Mouse (Mus musculus) heart, postnatal 10 days (tissue): ENCODE results near the gene Cadm1. TPM values are rescaled to one million over a fixed set of nuclear protein-coding genes. Genes with fewer than 3 reads are reported as not detected.

Experiments used
- DNase-seq, 2 experiments: peaks; one replicate each; pipeline ENCODE4 v3.0.0; 2021
- intact Hi-C: fragments of 180-260 bp; cut with DNase I; formaldehyde crosslinking; loops from one replicate; pipeline ENCODE4 v1.15.1; 2025
- total RNA-seq, 2 experiments: library from RNA; stranded (reverse); gene quantifications; 2 replicates each; pipeline ENCODE4 v1.2.3; 2021

Cadm1 gene
- total RNA-seq, 2 experiments from 2014 or later, result 2.7 to 3.3 TPM

DNA sequence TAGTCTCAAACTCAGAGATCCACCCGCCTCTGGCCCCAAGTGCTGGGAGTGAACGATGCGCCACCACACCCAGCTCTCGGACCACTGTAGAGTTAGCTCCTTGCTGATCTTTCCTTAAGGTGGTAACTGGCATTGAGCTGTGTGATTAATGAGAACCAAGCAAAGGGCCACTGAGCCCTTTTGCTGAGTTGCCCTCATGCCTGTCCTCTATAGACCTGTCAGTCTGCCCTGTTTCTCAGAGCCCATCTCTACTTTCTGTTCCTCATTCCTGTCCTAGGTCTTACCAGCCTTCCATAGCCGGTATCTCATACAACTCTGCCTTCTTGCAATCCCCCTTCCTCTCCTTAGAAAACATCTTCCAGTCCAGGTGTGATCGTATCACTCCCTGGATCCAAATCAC, 242.8 kb downstream of the Cadm1 start:
- intact Hi-C loops, result no loop called here

DNA sequence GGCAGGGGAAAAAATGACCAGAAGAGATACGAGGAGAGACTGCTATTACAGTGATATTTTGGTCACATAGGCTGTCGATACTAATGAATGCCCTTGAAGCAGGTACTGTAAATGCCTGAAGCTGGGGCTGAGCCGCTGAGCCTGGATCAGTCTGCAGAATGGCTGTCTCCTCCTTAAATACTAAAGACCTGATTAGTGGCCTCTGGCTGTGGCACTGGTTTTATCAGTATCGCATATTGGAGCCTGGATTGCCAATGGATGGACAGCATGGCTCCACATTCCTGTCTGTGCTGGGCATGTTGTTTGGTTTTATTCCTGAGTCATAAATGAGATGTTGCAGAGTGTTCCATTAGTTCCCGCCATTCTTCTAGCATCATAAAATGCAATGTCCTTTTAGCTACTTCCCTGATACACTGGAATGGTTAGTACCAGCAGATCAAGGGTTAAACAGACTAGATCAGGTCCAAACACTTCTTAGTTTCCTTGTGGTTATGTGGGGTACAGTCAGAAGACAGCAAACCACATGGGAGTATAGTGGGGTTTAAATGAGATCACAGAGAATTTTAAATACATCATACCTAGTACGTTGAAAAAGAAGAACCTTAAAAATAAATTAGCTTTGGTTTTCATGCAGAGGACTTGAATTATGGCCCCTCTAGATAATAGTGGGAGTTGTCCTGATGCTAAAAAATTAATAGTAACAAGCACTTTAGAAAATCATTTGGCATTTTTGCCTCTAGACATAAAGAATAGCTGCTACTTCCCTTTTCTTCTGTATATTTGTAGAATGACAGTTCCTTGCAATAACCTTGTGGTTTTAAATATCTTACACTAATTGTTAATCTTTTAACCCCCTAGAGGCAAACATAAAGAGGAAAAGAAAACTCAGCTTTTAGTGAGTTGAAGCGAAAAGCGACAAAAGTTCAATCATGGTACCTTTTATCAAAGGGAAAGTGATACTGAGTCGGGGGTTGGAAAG, 247.3 kb downstream of the Cadm1 start:
- no peak for DNase-seq
- intact Hi-C loops, result no loop called here

More for the DNA sequence above, 242.8 kb downstream of the Cadm1 start:
- DNase-seq, result no peak

DNA sequence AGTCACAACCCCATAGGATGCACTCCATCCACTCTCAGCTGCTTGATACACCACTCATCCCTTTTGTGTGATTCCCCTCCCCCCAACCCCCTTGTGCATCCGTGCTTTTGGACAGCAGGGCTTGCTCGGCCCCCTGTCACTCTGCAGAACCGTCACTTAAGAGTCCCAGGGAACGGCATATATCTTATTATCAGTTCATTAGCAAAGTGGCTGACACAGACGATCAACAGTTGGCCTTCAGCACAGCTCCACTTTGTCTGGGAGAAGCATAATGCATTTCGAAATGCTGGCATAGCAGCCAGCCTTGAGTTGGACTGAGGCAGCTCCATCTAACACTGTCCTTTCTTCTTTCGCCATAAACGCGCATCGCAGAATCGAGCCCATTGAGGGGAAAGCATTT, 248.5 kb downstream of the Cadm1 start:
- DNase-seq, result no peak
- intact Hi-C loops, result no loop called here

DNA sequence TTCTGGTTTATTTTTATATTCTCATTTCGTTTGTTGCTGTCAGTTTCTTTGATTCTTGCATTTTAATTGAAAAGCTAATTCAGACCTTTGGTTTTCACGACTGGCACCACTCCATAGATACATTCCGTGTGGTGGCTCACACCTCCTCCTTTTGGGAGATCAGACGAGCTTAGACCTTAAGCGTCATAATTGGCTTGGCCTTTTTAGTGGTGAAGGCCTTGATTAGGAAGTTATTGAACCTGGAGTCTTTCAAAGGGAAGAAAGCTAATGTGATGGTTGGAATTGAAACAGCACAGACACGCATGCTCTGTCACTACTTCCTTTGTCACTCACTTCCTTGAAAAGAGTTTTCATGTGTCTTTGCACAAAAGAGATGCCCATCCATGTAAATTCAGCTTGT, 249.3 kb downstream of the Cadm1 start:
- no peak for DNase-seq
- intact Hi-C loops, result no loop called here

DNA sequence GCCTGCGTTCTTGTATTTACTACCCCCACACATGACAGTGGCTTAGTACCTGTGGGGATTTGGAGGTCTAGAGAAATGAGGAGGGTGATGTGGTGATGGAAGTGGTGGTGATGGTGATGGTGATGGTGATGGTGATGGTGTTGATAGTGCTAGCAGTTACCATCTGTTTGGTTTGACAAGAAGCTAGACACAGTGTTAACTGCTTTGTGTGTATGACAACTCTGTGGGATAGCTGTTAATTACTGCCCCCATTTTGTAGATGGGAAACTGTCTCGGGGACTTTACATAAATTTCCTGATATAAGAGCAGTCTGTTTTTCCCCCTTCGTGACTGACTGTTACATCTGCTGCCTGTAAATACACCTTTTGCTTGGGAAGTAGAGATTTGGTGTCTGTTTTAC, 256.7 kb downstream of the Cadm1 start:
- DNase-seq, result no peak
- intact Hi-C loops, result no loop called here

DNA sequence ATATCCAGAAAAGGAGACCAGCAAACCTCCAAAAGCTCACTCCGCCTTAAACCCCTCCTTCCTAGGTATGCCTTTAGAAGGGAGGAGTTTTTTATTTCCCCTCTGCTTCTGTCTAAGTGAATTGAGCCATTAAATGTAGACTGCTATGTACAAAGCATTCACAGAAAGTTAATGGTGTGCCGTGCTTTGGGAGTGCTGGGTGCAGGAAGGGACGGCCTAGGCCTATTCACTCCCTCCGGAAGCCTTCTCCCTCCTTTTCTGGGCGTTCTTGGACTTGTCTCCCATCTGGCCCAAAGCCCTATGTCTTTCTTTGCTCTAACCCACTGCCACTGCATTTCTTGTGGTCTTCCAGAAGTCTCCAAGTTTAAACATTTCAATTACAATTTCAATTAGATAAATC, 268.5 kb downstream of the Cadm1 start:
- no peak for DNase-seq
- intact Hi-C loops, result no loop called here

DNA sequence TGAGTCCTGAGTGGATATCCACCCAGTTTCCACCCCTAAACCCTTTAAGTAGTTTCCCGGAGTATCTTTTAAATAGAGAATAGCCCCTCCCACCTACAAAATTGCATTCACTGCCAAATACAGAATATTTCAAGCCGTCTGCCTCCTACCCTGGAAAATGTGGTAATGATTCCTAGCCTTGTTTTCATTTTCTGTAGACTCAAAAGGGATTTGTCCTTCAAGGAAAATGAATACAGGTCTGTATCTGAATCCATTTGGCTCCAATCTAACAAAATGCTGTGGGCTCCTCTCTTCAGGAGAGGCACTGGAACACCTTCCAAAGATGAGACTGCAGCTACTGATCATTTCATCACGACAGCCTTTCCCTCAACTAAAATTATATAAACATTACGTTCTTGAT, 271.3 kb downstream of the Cadm1 start:
- intact Hi-C loops, result no loop called here
- DNase-seq, result no peak

DNA sequence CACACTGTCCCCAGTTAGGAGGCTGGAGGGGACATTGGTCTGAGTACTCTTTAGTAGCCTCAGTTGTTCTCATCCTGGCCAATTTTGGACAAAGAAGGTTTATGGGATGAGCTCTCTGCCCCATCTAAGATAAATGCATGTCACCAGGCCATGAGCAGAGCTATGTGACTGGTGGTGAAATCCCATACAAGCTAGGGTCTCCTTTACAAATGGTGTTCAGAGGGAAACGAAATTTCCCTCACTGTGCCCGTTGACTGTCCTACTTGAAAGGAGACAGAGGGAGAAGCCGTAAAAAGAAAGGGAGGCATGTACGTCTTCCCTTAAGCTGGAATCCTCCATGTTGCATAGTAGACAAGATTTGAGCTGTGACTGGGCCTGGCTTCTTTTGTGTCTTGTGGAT, 272.6 kb downstream of the Cadm1 start:
- intact Hi-C loops, result no loop called here
- DNase-seq, result no peak

DNA sequence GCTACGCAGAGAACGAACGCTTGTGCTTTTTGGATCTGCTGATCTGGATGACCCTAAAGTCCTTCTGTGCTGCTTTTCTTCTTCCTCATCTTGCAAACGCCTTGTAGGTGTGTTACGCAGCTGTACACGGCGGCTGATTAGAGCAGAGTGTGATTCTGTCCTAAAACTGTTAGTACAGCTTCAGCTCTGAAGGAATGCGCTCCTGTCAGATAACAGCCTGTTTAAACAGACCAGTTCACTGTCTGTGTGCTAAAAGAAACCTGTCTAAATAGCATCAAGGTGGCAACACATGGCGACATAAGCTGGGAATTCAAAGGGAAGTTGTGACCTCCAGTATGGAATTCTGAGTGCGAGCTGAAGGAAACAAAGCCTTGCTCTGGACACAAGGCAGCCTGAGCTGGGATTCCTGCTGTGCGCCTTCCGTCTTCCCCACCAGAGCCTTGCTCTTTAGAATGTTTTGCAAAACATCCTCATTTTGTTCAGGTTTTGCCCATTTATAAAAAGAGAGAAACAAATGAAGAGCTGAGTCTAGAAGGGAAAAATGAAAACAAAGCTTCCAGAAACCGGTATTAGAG, 273.6 kb downstream of the Cadm1 start:
- intact Hi-C loops, result no loop called here
- DNase-seq, result no peak

DNA sequence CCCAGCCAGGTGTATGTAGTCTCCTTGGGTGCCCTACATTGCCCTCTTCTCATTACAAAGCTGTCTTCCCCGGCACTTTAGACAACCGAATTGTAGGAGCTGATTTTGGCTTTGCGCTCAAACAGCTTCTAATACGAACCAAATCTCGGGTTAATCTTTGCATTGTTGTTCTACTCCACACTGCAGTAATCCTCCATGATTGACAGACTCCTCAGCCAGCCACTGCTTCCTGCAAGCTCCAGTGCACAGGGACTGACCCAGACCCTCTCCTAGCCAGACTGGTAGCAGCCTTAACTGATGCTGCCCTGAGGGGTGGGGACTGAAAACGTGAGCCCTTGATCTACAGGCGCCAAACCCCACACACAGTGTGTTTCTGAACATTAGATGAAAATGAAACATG, 275.7 kb downstream of the Cadm1 start:
- no peak for DNase-seq
- intact Hi-C loops, result no loop called here

DNA sequence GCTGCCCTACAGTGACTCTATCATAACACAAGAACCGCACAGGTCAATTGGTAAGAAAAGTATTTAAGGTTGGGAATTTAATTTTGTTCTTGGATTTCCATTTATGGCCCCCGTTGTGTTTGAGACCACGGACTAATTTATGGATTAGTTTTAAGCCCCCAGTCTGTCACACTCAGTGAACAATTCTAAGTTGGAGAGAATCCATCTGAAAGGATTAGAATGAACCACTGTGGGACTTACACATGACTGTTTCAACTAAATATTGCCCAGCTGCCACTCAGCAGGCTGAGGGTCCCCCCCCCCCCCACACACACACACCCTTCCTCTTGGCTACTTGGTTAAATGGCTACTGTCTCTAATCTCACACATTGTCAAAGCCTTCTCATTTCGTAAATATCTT, 295.7 kb downstream of the Cadm1 start:
- intact Hi-C loops, result no loop called here
- no peak for DNase-seq

DNA sequence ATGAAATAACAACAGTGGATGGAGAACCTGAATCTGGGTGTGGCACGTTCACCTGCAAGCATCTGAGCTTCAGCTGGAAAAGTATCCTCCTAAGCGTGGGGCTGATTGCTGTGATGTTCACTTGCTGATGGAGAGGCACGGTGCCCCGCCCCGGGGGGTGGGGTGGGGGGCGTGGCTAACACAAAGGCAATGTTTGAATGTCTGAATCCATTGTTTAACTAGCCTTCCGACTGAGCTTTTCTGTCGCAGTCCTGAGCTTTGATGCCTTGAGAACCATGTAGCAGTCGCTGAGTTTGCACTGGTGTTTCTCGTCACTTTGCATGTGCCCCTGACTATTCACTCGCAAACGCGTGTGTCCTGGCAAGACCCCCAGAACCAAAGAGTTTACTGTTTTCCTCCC, 298.8 kb downstream of the Cadm1 start:
- intact Hi-C loops, result no loop called here
- peak in 1 of 2 experiments; percentile 5 for DNase-seq

DNA sequence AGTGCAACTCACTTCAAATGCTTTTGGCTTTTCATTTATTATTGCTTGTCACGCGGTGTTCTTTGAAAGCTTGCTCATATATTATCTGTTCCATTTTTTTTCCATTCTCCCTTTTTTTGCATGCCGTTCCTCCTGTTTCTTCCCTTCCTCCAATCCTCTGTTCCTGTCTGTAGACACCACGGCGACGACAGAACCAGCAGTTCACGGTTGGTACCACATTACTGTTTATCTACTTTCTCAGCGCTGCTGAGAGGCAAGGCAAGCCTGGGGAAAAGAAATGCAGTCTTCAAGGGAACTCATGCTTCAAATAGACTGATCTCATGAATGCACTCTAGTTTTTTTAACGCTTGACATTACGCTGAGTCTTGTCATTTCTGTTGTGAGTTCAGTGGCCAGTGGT, 299.2 kb downstream of the Cadm1 start:
- no peak for DNase-seq
- intact Hi-C loops, result no loop called here

DNA sequence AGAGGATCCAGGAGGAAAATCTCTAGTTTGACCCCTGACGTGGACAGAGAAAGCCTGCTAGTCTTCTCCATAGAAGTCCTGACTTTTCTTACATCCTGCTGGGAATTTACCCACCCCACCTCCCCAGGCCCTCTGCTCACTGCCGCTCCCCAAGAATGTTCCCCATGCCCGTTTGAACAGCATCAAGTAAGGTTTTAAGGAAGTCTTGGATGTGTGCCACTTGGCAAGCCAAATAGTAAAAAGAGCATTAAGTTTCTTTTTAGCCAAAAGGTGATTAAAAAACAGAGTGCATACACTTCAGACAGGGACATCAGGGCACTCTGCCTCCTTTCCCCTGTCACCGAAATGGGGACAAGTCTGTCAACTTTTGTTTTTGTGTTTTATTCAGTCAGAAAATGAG, 299.9 kb downstream of the Cadm1 start:
- intact Hi-C loops, result no loop called here
- no peak for DNase-seq

DNA sequence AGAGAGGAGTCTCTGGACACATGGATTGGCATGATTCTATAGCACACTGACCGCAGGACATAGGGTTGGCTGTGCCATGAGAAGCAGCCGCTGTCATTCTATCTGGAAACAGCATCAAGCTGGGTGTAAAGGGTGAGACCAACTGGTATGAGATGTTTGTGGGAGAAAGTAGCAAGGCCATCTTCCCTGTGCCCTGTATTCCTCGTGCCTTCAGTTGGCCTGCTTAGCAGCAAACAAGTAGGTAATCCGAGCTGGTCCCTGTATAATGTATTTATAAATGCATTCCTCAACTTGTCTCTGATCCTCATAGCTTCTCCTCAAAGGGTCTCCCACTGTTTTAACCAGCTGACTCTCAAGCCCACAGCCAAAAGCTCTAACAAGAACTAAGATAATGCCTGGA, 301.4 kb downstream of the Cadm1 start:
- intact Hi-C loops, result no loop called here
- no peak for DNase-seq

DNA sequence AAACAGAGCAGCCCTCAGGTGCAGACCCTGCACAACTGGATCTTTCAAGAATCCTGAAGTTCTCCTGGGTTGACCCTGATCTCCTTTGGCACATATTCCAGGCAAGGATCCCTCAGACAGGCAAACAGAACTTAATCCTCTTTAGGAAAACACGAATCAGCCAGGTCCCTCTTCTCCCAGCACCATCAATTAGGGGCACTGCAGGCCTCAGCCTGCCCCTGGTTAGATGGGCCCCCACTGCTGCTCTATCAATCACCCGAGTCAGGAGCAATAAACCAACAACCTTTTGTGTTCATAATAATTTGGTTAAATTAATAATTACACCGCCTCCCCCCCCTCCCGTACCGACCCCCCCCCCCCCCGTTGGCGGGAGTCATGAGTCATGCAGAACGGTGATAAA, 308.2 kb downstream of the Cadm1 start:
- no peak for DNase-seq
- intact Hi-C loops, result no loop called here

DNA sequence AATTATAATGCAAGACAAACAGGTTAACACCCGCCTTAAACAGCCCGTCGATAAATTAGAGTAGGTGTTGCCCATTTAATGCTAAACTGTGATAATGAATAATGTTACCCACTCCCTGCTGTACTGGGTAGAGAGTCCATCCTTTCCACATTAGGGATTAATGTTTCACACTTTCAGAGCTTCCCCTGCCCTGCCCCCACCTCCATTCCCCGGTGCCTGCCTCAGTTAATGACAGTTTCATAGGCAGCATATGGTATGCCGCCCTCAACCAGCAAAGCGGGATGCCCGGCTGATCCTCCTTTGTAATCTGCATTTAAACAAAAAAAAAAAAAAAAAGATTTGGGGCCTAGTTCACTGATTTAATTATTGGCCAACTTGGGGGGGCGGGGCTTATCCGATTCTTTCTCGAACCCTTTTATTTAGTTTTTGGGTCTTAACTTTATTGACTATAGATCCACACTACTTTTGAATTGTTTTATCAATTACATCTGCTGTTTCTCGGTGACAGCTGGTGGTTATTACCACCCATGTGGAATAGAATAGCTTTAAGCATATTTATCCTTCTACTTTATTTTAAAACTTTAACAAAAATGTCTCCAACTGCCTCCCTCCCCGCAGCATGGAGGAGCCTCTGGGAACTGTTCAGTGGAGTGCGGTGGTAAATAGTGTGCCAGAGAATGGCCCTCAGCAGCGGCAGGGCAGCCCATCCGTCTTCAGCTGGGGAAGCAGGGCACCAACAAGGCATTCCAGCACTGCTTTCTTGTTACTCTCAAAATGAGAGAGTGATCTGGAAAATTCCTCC, 309.1 kb downstream of the Cadm1 start:
- no peak for DNase-seq
- intact Hi-C loops, result no loop called here

DNA sequence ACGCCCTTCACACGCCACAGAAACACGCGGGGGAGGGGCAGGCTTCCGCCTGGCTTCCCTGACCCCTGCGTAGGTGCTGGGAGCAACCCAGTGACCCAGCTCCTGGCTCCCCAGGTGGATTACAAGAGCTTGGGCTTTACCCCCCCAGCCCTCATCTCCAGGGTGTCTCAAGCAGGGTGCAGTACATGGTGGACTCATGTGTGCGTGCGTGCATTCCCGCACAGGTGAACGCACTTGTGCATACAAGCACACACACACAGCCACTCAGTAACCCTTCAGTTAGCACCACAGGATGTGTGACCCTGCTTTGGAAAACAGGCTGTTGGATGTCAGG, 309.7 kb downstream of the Cadm1 start:
- DNase-seq, result no peak
- intact Hi-C loops, result no loop called here

DNA sequence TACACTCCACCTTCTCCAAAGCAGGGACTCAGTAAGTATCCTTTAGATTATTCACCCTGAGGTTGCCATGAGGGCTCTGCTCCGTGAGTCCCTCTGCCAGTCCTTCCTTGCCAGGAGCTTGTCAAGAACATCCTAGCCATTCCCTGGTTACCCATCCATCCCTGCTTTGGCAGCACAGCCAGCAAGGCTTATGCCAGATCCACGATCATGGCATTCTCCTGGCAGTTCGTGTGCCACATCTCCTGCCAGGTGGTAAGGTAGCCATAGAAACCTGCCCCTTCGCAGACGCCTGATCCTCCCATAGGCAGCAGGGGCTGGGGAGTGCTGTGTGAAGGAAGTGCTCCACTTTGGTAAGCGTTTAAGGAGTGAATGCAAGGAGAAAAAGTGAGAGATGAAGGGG, 313.4 kb downstream of the Cadm1 start:
- intact Hi-C loops, result no loop called here
- DNase-seq, result no peak

DNA sequence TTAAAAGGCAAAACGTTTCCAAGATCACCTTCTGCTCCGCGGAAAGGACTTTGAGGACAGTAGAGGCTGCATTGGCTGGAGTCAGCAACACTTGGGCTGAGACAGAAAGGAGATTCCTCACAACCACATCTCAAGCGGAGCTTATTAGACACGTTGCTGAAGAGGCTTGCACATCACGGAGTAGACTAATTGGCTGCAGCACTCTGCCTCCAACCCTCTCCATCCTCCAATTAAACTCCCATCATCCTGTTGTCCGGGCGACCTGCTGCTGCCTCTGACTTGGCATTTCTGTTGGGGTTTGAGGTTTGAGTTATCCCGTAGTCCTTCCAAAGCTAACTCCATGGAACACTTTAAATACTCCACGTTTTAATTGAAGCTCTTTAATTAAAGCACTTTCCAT, 316.3 kb downstream of the Cadm1 start:
- no peak for DNase-seq
- intact Hi-C loops, result no loop called here

DNA sequence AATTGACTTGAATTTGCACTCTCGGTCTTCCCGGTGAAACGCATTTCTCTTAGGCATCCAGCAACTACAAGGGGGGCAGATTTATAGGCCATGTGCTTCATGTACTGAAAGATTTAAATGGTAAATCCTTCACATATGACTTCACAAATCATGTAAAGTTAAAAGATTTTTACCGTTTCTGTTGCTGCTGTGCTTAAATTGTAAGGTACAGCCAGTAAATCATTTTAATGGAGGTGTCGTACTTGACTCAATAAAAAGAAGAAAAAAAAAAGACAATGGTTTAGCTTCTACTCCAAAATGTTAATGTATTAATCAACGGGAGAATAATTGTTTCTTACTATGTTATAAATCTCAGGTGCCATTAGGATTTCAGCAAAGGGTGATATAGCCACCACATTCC, 317.0 kb downstream of the Cadm1 start:
- intact Hi-C loops, result no loop called here

DNA sequence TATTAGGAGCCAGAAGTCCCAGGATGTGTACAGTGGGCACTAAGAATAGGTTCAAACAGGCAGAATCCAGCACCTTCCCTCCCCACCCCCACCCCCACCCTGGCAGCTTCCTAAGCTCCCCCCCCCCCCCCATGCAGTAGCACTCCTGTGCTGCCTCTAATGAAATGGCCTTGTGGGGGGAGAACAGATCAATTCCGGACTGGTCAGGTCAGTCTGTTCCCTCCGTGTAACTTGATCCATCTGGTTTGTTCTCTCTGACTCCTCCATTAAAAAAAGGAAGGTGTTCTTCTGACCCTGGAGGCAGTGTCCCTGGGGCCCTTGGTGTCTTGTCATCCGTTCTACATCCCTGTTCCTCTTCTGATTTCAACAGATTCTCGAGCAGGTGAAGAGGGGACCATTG, 317.8 kb downstream of the Cadm1 start:
- no peak for DNase-seq
- intact Hi-C loops, result no loop called here

More for the DNA sequence above, 317.0 kb downstream of the Cadm1 start:
- DNase-seq, result no peak
